Mouse (Mus musculus) MEL (cell line): Measurements from ENCODE around the gene Babam1.

Experiments used
- CHD1 ChIP-seq: IDR thresholded peaks from 2 replicates; pipeline ENCODE4 v1.6.1; 2012; ENCODE audit warnings: low read depth, mild to moderate bottlenecking, inconsistent platforms, low read length, improper control_type of control experiment
- CHD2 ChIP-seq: IDR thresholded peaks from 2 replicates; pipeline ENCODE4 v1.6.1; 2011; ENCODE audit warnings: low read length, improper control_type of control experiment
- CTCF ChIP-seq, 3 experiments: IDR thresholded peaks in 2 of 3; conservative IDR thresholded peaks in 1 of 3; 2 replicates each; pipeline ENCODE4 v1.5.1; 2011 to 2012; ENCODE audit warnings: low read length in 3 of 3, low read depth in 2 of 3, mild to moderate bottlenecking in 2 of 3, improper control_type of control experiment in 1 of 3, inconsistent platforms in 1 of 3, mixed read lengths in 1 of 3, moderate library complexity in 1 of 3; ENCODE audit not compliant: control insufficient read depth in 1 of 3, insufficient read depth in 1 of 3, poor library complexity in 1 of 3, severe bottlenecking in 1 of 3
- EP300 ChIP-seq, 2 experiments: IDR thresholded peaks; 2 replicates each; pipeline ENCODE4 v1.6.1; 2011; ENCODE audit warnings: improper control_type of control experiment in 2 of 2, low read length in 2 of 2, low read depth in 1 of 2, mild to moderate bottlenecking in 1 of 2
- GATA1 ChIP-seq: IDR thresholded peaks from 2 replicates; pipeline ENCODE4 v1.6.1; 2011; ENCODE audit warnings: low read depth, low read length, improper control_type of control experiment
- HCFC1 ChIP-seq: IDR thresholded peaks from 2 replicates; pipeline ENCODE4 v1.6.1; 2012; ENCODE audit warnings: low read depth, mild to moderate bottlenecking, inconsistent platforms, low read length, improper control_type of control experiment, moderate library complexity
- MAX ChIP-seq: IDR thresholded peaks from 2 replicates; pipeline ENCODE4 v1.6.1; 2011; ENCODE audit warnings: low read length, improper control_type of control experiment
- MXI1 ChIP-seq: IDR thresholded peaks from 2 replicates; pipeline ENCODE4 v1.6.1; 2011; ENCODE audit warnings: mild to moderate bottlenecking, low read depth, low read length, improper control_type of control experiment
- MYB ChIP-seq: IDR thresholded peaks from 2 replicates; pipeline ENCODE4 v1.6.1; 2011; ENCODE audit warnings: mild to moderate bottlenecking, low read depth, low read length, improper control_type of control experiment
- POLR2A ChIP-seq, 2 experiments: IDR thresholded peaks; 2 replicates each; pipeline ENCODE4 v1.6.1; 2011 to 2012; ENCODE audit warnings: low read length in 2 of 2, mild to moderate bottlenecking in 2 of 2, control low read depth in 1 of 2, improper control_type of control experiment in 1 of 2, low read depth in 1 of 2, moderate library complexity in 1 of 2; ENCODE audit not compliant: control insufficient read depth in 1 of 2, insufficient read depth in 1 of 2, poor library complexity in 1 of 2
- POLR2AphosphoS2 ChIP-seq: IDR thresholded peaks from 2 replicates; pipeline ENCODE4 v1.6.1; 2011; ENCODE audit warnings: low read length, improper control_type of control experiment
- TAL1 ChIP-seq: IDR thresholded peaks from 2 replicates; pipeline ENCODE4 v1.6.1; 2012; ENCODE audit warnings: mild to moderate bottlenecking, inconsistent platforms, low read length, moderate library complexity, mixed read lengths
- USF1 ChIP-seq: IDR thresholded peaks from 2 replicates; pipeline ENCODE4 v1.6.1; 2014; ENCODE audit warnings: low read depth, mild to moderate bottlenecking, inconsistent platforms, low read length, improper control_type of control experiment, moderate library complexity

- TF ChIP-seq CTCF (IDR thresholded peaks at IDR 0.05 in 2 of 3, conservative IDR thresholded peaks at IDR 0.05 in 1 of 3; ENCODE audit: control insufficient read depth in 1 of 3, insufficient read depth in 1 of 3, low read depth in 2 of 3, low read length in 3 of 3, poor library complexity in 1 of 3, severe bottlenecking in 1 of 3), result no peak
- no peak for TF ChIP-seq MXI1
- TF ChIP-seq CHD2, result no peak
- TF ChIP-seq POLR2AphosphoS2, result no peak
- TF ChIP-seq POLR2A (IDR thresholded peaks at IDR 0.05; ENCODE audit: control insufficient read depth in 1 of 2, insufficient read depth in 1 of 2, low read depth in 1 of 2, low read length in 2 of 2, poor library complexity in 1 of 2), result no peak
- TF ChIP-seq TAL1, result no peak
- TF ChIP-seq HCFC1, result no peak
- TF ChIP-seq MAX, result no peak
- no peak for TF ChIP-seq GATA1
- TF ChIP-seq MYB, result no peak
- TF ChIP-seq EP300 (IDR thresholded peaks at IDR 0.05; ENCODE audit: low read depth in 1 of 2, low read length in 2 of 2), result no peak
- no peak for TF ChIP-seq CHD1
- no peak for TF ChIP-seq USF1
These were observed 28.3 kb upstream of the Babam1 start for GRCm38 (mm10) chr8:71368366-71368765.
